Mouse (Mus musculus) ES-Bruce4 (cell line): Measurements from ENCODE around the gene Map3k20.

Source experiments
- CTCF ChIP-seq: IDR thresholded peaks from one replicate; pipeline ENCODE4 v1.8.1; 2011; ENCODE audit warnings: low read depth, low read length
- EP300 ChIP-seq: IDR thresholded peaks from 2 replicates; pipeline ENCODE4 v1.6.1; 2011; ENCODE audit warnings: low read depth, low read length; ENCODE audit not compliant: insufficient read depth
- POLR2A ChIP-seq: IDR thresholded peaks from one replicate; pipeline ENCODE4 v1.8.1; 2011; ENCODE audit warnings: low read length; ENCODE audit not compliant: insufficient read depth

DNA sequence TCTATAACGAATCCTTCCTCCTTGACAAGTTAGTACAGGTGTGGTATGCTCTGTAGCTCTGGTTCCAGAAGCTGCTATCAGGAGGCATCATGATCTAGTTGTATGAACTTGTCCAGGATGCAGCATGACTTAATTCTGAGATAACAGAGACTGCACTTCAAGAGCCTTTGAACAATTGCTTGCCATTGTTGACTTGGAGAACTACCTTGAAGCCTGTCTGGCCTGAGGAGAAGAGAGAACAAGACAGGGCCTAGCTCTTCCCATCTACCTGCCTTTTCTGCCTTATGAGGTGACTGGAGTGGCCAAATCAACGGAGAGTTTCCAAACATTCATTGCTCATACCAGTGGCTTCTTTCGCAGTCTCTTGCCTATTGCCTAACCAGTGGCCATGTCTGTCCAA lies 160.7 kb downstream of the Map3k20 start:
- no peak for TF ChIP-seq CTCF
- no peak for TF ChIP-seq POLR2A
- no peak for TF ChIP-seq EP300
